Mouse (Mus musculus) C3H10T1/2 (cell line): ENCODE measurements around the gene Rasl11a. TPM values are rescaled to one million over a fixed set of nuclear protein-coding genes. Genes with fewer than 3 reads are reported as not detected.

Experiments used
- polyA plus RNA-seq, 2 experiments: library from polyadenylated mRNA; unstranded; fragments of >200 nt; fragmentation: generic; extraction: Trizol; gene quantifications; one replicate each; pipeline ENCODE4 v1.2.1; 2012; ENCODE audit warnings: missing spikeins in 2 of 2

Rasl11a gene
- under 1 TPM; 0.25 to 0.60 TPM for polyA plus RNA-seq

DNA sequence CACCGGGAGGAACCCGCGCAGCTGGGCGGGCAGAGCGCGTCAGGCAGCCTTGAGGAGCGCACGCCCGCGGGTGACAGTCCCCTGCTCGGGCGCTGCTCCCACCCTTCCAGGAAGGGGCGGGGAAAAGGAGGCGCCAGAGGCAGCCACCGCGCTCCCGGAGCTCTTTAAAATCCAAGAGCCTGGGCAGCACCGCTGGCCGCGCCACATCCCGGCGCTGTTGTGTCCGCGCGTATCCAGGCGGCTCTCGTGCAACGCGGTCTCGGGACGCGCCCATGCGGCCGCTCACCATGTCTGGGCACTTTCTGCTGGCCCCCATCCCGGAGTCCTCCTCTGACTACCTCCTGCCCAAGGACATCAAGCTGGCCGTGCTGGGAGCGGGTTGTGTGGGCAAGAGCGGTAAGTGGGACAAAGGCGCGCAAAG lies at the start of gene Rasl11a:
Rasl11a (plus strand) TSS at position 127 of the 421 bp plus-strand sequence.

GRCm38 (mm10) chr5:146832769-146833448 lies 12.0 kb upstream of the Rasl11a start, which contains the start of gene Rpl21:
Rpl21 (plus strand) TSS chr5:146832890.

Other genes starting within 250 kb of the Rasl11a start
- gene Usp12, start 50.1 kb upstream of the Rasl11a start, polyA plus RNA-seq, result 1 to 10 TPM; 1.6 to 7.1 TPM
- gene Rpl21, start 12.2 kb upstream of the Rasl11a start, polyA plus RNA-seq, result 100 to 1,000 TPM; 417 to 436 TPM
- 10 to 100 TPM; 70.4 to 99.4 TPM for gene Gtf3a, start 103.6 kb downstream of the Rasl11a start, polyA plus RNA-seq
- gene Mtif3, start 118.7 kb downstream of the Rasl11a start, polyA plus RNA-seq, result 10 to 100 TPM; 10.8 to 20.6 TPM
- gene Lnx2, start 231.5 kb downstream of the Rasl11a start, polyA plus RNA-seq, result 1 to 10 TPM in 1 of 2 experiments, under 1 TPM in 1; 0.42 to 2.3 TPM
- 100 to 1,000 TPM in 1 of 2 experiments, 10 to 100 TPM in 1; 82.8 to 103 TPM for gene Polr1d, start 232.0 kb downstream of the Rasl11a start, polyA plus RNA-seq